Mouse (Mus musculus): ENCODE results near the gene Npsr1.

Gene Npsr1

DNA sequence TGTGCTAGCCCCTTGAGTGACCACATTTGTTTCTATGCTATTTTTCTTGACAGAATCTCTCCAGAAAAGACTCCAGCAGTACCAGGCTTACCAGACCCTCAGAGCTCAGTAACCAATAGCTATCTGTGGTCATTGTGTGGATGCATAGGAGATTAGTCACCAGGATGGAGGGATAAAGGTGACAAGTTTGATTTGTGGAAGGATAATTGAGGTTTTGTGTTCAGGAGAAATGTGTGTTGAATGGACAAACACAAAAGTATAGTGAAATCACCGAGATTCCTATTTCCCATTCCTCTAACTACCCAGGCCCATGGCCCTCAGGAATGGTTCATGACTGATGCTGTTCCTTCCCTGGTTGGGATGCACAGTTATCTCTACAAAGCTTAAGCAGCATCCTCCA lies 100.5 kb downstream of the Npsr1 start:
- CTCF ChIA-PET: no interaction called here

DNA sequence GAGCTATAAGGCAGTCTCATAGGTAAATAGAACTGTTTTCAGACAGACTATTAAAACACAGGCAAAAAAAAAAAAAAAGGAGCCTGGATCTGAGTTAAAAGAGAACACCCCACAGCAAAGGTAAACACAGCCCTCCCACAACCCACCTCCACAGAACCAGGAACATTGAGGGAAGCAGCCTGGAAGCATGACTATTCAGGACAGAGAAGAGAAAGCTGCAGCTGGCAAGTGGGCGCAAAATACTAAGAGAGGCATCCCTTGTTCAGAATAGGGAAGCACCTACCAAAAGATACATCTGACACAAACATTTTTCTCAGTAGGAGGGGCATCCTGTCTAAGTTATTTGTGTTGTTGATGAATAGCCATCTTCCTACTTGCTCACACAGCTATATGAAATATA lies 113.8 kb downstream of the Npsr1 start:
- CTCF ChIA-PET: no interaction called here

More for the DNA sequence above, 100.5 kb downstream of the Npsr1 start:
- POLR2A ChIA-PET: no interaction called here

GRCm38 (mm10) chr9:24217721-24218120 lies 119.9 kb downstream of the Npsr1 start:
- ChIA-PET CTCF (interaction anchor here in 1 of 4 experiments (0.6 kb wide), 1 partner anchor 37 kb away, joined by 6 read pairs; no protein-coding TSS in a partner anchor), POLR2A (no interaction called here)

More for the DNA sequence above, 113.8 kb downstream of the Npsr1 start:
- POLR2A ChIA-PET: interaction anchor here in 1 of 4 experiments (0.6 kb wide), 1 partner anchor 425 kb away, joined by 3 read pairs; no protein-coding TSS in a partner anchor

DNA sequence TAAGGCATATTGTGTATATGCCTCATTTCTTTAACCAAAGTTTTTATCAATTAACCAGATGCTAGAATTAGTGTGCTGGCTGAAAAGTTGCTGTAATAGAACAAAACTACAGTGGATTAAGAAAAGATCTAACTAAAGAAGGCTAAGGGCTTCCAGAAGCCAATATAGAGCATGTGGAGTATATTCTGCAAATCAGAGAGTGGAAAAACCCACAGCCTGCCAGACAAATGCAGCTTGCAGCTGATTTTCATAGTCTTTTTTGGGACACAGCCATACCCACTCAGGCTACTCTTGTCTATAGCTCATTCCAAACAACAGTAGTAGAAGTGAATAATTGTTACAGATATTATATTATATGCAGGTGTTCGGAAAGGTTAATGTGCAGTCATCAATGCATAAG lies 138.7 kb downstream of the Npsr1 start:
- ChIA-PET POLR2A (no interaction called here), CTCF (no interaction called here)

DNA sequence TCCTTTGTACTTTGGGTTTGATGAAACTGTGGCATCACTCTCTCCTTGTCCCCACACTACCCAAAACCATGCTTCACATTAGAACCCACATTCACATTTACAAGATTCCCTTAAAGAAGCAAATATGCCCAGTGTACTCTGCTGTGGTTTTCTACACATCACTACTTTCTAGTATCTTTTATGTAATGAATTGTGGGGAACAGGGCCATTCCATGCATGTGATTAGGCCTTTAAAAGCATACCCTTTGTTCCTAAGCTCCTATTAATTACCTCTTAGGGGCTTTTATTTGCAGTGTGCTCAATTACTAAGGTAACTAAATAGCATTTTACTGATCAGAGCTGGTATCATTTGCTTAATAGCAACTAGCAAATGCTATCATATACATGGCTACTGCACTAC lies 149.8 kb downstream of the Npsr1 start:
- CTCF ChIA-PET: no interaction called here
- POLR2A ChIA-PET: no interaction called here

- POLR2A ChIA-PET: interaction anchor here in 2 of 4 experiments (0.6 to 0.8 kb wide), 4 partner anchors 55 to 867 kb away, joined by 3 to 11 read pairs (median 3); no protein-coding TSS in a partner anchor
Measured at GRCm38 (mm10) chr9:24254236-24254635, 156.4 kb downstream of the Npsr1 start.

GRCm38 (mm10) chr9:24280498-24281287 lies 182.9 kb downstream of the Npsr1 start:
- ChIA-PET CTCF (no interaction called here), POLR2A (no interaction called here)

More at GRCm38 (mm10) chr9:24254236-24254635, 156.4 kb downstream of the Npsr1 start:
- CTCF ChIA-PET: interaction anchor here in 2 of 4 experiments (0.6 kb wide), 2 partner anchors 37 to 1004 kb away, joined by 6 to 13 read pairs; no protein-coding TSS in a partner anchor

- POLR2A ChIA-PET: no interaction called here
- CTCF ChIA-PET: no interaction called here
Measured at GRCm38 (mm10) chr9:24282617-24283016, 184.8 kb downstream of the Npsr1 start.

- CTCF ChIA-PET: no interaction called here
- POLR2A ChIA-PET: no interaction called here
Measured at GRCm38 (mm10) chr9:24283071-24283470, 185.3 kb downstream of the Npsr1 start.

GRCm38 (mm10) chr9:24283536-24283935 lies 185.7 kb downstream of the Npsr1 start:
- CTCF ChIA-PET: no interaction called here
- POLR2A ChIA-PET: no interaction called here

- ChIA-PET POLR2A (interaction anchor here in 1 of 4 experiments (0.7 kb wide), 1 partner anchor 29 kb away, joined by 3 read pairs; no protein-coding TSS in a partner anchor), CTCF (no interaction called here)
Measured at GRCm38 (mm10) chr9:24284239-24285084, 186.7 kb downstream of the Npsr1 start.

DNA sequence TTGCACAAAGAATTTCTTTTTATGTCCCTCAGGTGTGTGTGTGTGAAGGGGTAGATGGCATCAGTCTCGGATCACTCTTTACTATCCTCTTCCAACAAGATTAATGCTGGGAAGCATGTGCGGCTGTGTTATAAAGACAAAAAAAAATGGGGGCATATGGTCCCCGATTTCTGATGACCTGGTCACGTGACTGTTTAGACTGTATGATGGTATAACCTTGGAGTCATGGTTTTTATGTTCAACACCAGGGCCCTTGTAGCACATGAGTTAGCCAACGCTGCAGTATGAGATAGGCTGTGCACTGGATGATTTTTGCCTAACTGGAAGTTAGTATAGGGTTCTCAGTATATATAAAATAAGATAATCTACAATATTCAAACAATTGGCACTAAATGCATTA lies 187.6 kb downstream of the Npsr1 start:
- CTCF ChIA-PET: no interaction called here
- POLR2A ChIA-PET: interaction anchor here in 1 of 4 experiments (0.7 kb wide), 1 partner anchor 28 kb away, joined by 3 read pairs; no protein-coding TSS in a partner anchor

GRCm38 (mm10) chr9:24291385-24291784 lies 193.6 kb downstream of the Npsr1 start:
- ChIA-PET POLR2A (no interaction called here), CTCF (no interaction called here)

DNA sequence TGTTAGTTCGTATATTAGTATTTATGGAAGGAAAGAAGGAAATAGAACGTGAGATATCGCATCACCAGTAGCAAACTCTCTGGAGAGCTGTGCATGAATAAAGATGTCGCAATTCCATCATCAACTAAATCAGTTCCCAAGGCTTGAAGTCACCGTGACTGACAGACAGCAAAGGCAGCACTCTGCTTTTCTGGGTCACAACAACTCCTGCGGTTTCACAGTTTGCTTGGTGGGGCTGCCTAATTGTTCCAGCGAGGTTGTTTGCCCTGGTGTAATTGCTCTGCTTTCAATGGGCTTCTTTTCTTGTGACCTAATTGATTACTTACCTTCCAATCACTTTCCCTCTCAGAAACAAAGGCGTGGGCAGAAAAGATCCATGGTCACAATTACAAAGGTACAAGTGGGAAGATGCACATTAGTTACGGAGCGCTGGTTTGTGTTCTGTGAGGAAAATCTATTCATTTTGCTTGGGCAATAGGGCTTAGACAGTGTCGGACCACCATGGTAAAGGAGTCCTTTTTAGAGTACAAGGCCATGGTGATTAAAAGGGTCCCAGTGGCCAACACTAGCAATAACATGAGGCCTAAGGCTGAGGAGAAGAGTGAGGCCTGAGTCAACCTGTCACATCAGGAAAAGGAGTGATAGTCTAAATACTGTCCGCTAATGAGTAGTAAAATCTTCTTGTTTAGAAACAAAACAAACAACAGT lies 195.6 kb downstream of the Npsr1 start:
- CTCF ChIA-PET: no interaction called here
- POLR2A ChIA-PET: no interaction called here

DNA sequence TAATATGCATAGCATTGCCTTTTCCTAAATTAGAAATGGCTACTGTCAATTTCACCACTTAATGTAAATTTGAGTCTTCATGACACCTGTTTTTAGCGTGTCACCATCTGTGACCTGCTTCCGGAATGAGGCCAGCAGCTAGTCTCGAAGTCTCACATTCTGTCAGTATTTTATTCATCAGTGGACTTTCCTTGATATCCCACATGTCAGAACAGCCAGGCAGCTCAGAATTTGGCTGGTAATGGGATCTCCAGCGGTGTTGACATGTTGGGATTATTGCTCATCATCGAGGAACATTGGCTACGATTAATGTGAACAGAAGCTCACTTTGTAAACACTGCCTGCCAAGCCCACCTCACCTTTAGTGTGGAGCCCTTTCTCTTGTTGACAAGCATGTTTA lies 205.1 kb downstream of the Npsr1 start:
- CTCF ChIA-PET: no interaction called here
- POLR2A ChIA-PET: no interaction called here

GRCm38 (mm10) chr9:24306990-24307389 lies 209.2 kb downstream of the Npsr1 start:
- POLR2A ChIA-PET: interaction anchor here in 1 of 4 experiments (0.7 kb wide), 1 partner anchor 12 kb away, joined by 3 read pairs; no protein-coding TSS in a partner anchor
- CTCF ChIA-PET: no interaction called here

DNA sequence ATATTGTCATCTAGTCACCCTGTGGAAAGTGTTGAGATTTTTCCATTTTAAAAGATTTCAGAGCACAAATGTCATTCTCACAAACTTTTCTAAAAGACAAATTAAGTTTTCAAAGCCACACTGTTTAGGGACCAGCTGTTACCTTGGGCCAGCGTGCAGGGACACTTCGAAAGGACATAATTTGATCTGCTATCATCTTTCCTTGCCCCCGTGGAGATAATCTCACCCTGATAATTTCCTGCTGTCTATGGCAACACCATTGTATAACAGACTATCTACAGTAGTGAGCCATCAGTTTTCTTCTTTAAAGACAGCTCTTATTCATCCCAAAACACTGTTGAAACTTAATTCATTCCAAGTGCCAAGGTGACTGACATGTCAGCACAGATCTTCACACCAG lies 209.6 kb downstream of the Npsr1 start:
- ChIA-PET CTCF (no interaction called here), POLR2A (no interaction called here)

DNA sequence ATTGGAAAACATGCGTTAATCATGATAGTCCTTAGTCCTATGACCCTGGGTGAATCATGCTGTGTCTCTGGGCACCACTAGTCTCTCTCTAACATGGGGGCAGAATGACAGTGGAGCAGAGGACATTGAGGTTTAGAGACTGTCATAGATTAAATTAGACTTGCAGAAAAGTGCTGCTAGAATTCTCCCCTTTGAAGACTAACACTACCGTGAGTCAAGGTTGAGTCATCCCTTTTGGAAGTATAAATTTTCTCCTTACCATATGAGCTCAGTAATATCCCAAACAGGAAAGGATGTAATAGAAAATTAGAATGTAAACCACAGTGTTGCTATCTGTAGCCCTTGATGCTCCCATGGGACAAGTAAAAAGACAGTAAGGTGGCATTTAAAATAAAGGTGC lies 218.0 kb downstream of the Npsr1 start:
- CTCF ChIA-PET: interaction anchor here in 1 of 4 experiments (0.7 kb wide), 1 partner anchor 187 kb away, joined by 3 read pairs; the partner anchor contains the start of gene Dpy19l1

GRCm38 (mm10) chr9:24331661-24332060 lies 233.9 kb downstream of the Npsr1 start:
- ChIA-PET CTCF (no interaction called here), POLR2A (no interaction called here)

More for the DNA sequence above, 218.0 kb downstream of the Npsr1 start:
- POLR2A ChIA-PET: interaction anchor here in 1 of 4 experiments (1.5 kb wide), 1 partner anchor 26 kb away, joined by 3 read pairs; no protein-coding TSS in a partner anchor

DNA sequence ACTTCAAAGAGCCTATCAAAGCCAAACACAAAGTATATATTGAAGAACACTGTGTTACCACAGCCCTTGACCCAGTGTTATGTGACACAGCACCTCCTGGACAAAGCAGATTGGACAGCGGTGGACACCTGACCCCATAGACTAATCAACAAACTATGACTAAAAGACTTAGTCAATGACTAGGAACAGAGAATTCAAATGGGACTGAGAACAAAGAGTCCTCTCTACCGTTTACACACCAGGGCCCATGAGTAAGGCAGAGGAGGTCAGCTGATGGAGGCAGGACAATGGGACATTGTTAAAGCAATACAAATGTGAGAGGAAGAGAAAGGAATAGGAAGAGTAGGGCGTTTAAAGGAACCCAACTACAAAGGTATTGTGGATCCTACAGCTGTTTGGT lies 243.5 kb downstream of the Npsr1 start:
- CTCF ChIA-PET: no interaction called here
- POLR2A ChIA-PET: interaction anchor here in 3 of 4 experiments (0.6 to 1.6 kb wide), 3 partner anchors 26 to 197 kb away, joined by 3 read pairs; no protein-coding TSS in a partner anchor
